Mouse (Mus musculus): ENCODE measurements around the gene Snapin. TPM values are rescaled to one million over a fixed set of nuclear protein-coding genes. Genes with fewer than 3 reads are reported as not detected.

Snapin gene
- polyA plus RNA-seq, 1 experiment from 2014 or later: 85.6 TPM

GRCm38 (mm10) chr3:90465686-90466310, 25.0 kb downstream of the Snapin start, which contains the start of gene Npr1:
Gene Npr1, minus strand, starts transcription at chr3:90465866.
- WGBS: 0% methylated on average over 31 of the region's 49 CpGs
- H3K4me2 ChIP-seq: peak within 1 kb of the TSS; percentile 84
- H3K4me1 ChIP-seq: peaks cover 24% of the 10 kb centered on the region
- H3K9ac ChIP-seq: peak within 1 kb of the TSS; percentile 52
- peaks cover 25% of the 10 kb centered on the region for H3K27me3 ChIP-seq
- no peaks in the 10 kb centered on the region for H3K9me3 ChIP-seq
- H3K4me3 ChIP-seq: peak within 1 kb of the TSS; percentile 61
- peak; percentile 51 for ATAC-seq (ENCODE audit: borderline replicate concordance, extremely low read depth, low FRiP score, low TSS enrichment)
- H3K36me3 ChIP-seq: no peaks in the 10 kb centered on the region
- H3K27ac ChIP-seq: peak within 1 kb of the TSS; percentile 76

- Histone ChIP-seq H3K9me3 (no peaks in the 10 kb centered on the region), H3K27ac (peak overlapping the region; percentile 76), H3K4me1 (peaks cover 24% of the 10 kb centered on the region), H3K27me3 (peaks cover 25% of the 10 kb centered on the region), H3K9ac (peak overlapping the region; percentile 52), H3K36me3 (no peaks in the 10 kb centered on the region), H3K4me2 (peak overlapping the region; percentile 84), H3K4me3 (peak overlapping the region; percentile 61)
- ATAC-seq (ENCODE audit: borderline replicate concordance, extremely low read depth, low FRiP score, low TSS enrichment): peak; percentile 45; the same call in 1 of the 2 replicates
- WGBS: under 1% methylated on average over 75 of the region's 75 CpGs
Measured at GRCm38 (mm10) chr3:90465081-90465685, 25.6 kb downstream of the Snapin start.

GRCm38 (mm10) chr3:90464552-90465080, 26.2 kb downstream of the Snapin start:
- 9% methylated on average over 37 of the region's 37 CpGs for WGBS
- peak overlapping the region; percentile 52 for H3K9ac ChIP-seq
- H3K36me3 ChIP-seq: no peaks in the 10 kb centered on the region
- H3K4me1 ChIP-seq: peaks cover 24% of the 10 kb centered on the region
- peak overlapping the region; percentile 61 for H3K4me3 ChIP-seq
- peak; percentile 53; the same call in 1 of the 2 replicates for ATAC-seq (ENCODE audit: borderline replicate concordance, extremely low read depth, low FRiP score, low TSS enrichment)
- H3K4me2 ChIP-seq: peak overlapping the region; percentile 84
- H3K27ac ChIP-seq: peak overlapping the region; percentile 76
- H3K9me3 ChIP-seq: no peaks in the 10 kb centered on the region
- H3K27me3 ChIP-seq: peaks cover 25% of the 10 kb centered on the region

GRCm38 (mm10) chr3:90462579-90462978, 28.3 kb downstream of the Snapin start:
- 24% methylated on average over 7 of the region's 7 CpGs for WGBS
- Histone ChIP-seq H3K36me3 (no peaks in the 10 kb centered on the region), H3K27ac (no peak overlapping the region), H3K9me3 (no peaks in the 10 kb centered on the region), H3K9ac (0 out of 2 replicates have a peak overlapping the region, but pooled peaks have one; percentile 6), H3K27me3 (peaks cover 25% of the 10 kb centered on the region), H3K4me2 (peak overlapping the region; percentile 84), H3K4me1 (peaks cover 24% of the 10 kb centered on the region), H3K4me3 (peak overlapping the region; percentile 61)
- ATAC-seq (ENCODE audit: borderline replicate concordance, extremely low read depth, low FRiP score, low TSS enrichment): no peak

GRCm38 (mm10) chr3:90461935-90462334, 28.9 kb downstream of the Snapin start:
- 75% methylated on average over 3 of the region's 3 CpGs for WGBS
- no peak for ATAC-seq (ENCODE audit: borderline replicate concordance, extremely low read depth, low FRiP score, low TSS enrichment)
- no peak overlapping the region for H3K27ac ChIP-seq

GRCm38 (mm10) chr3:90460315-90460714, 30.5 kb downstream of the Snapin start:
- no peak for ATAC-seq (ENCODE audit: borderline replicate concordance, extremely low read depth, low FRiP score, low TSS enrichment)
- Histone ChIP-seq H3K36me3 (no peaks in the 10 kb centered on the region), H3K4me2 (no peak overlapping the region), H3K4me3 (no peak overlapping the region), H3K27me3 (peaks cover 22% of the 10 kb centered on the region), H3K4me1 (peaks cover 11% of the 10 kb centered on the region), H3K27ac (no peak overlapping the region), H3K9ac (no peak overlapping the region), H3K9me3 (no peaks in the 10 kb centered on the region)
- WGBS: 50% methylated on average over 5 of the region's 5 CpGs

More at GRCm38 (mm10) chr3:90461935-90462334, 28.9 kb downstream of the Snapin start:
- Histone ChIP-seq H3K4me2 (no peak overlapping the region), H3K36me3 (no peaks in the 10 kb centered on the region), H3K4me1 (peaks cover 24% of the 10 kb centered on the region), H3K4me3 (no peak overlapping the region), H3K9ac (no peak overlapping the region), H3K9me3 (no peaks in the 10 kb centered on the region), H3K27me3 (peaks cover 25% of the 10 kb centered on the region)

- H3K9me3 ChIP-seq: no peaks in the 10 kb centered on the region
- H3K27me3 ChIP-seq: peaks cover 16% of the 10 kb centered on the region
- no peak for ATAC-seq (ENCODE audit: borderline replicate concordance, extremely low read depth, low FRiP score, low TSS enrichment)
- no peak overlapping the region for H3K4me2 ChIP-seq
- H3K27ac ChIP-seq: no peak overlapping the region
- no peak overlapping the region for H3K4me3 ChIP-seq
- H3K9ac ChIP-seq: no peak overlapping the region
- peaks cover 5% of the 10 kb centered on the region; the same call in 1 of the 2 replicates for H3K4me1 ChIP-seq
- H3K36me3 ChIP-seq: no peaks in the 10 kb centered on the region
- WGBS: 80% methylated on average over 9 of the region's 9 CpGs
Measured at GRCm38 (mm10) chr3:90459727-90460126, 31.1 kb downstream of the Snapin start.

GRCm38 (mm10) chr3:90454931-90455330, 35.9 kb downstream of the Snapin start:
- H3K27ac ChIP-seq: no peak overlapping the region
- no peak overlapping the region for H3K4me3 ChIP-seq
- no peak overlapping the region for H3K9ac ChIP-seq
- H3K36me3 ChIP-seq: no peaks in the 10 kb centered on the region
- H3K27me3 ChIP-seq: no peaks in the 10 kb centered on the region
- no peaks in the 10 kb centered on the region for H3K9me3 ChIP-seq
- WGBS: 83% methylated on average over 14 of the region's 14 CpGs
- H3K4me2 ChIP-seq: no peak overlapping the region
- ATAC-seq (ENCODE audit: borderline replicate concordance, extremely low read depth, low FRiP score, low TSS enrichment): no peak
- peaks cover 14% of the 10 kb centered on the region for H3K4me1 ChIP-seq

- no peaks in the 10 kb centered on the region for H3K36me3 ChIP-seq
- peak overlapping the region; percentile 58 for H3K27ac ChIP-seq
- 28% methylated on average over 10 of the region's 10 CpGs for WGBS
- peak overlapping the region; percentile 37 for H3K4me2 ChIP-seq
- H3K27me3 ChIP-seq: no peaks in the 10 kb centered on the region
- no peak overlapping the region for H3K9ac ChIP-seq
- H3K9me3 ChIP-seq: no peaks in the 10 kb centered on the region
- H3K4me1 ChIP-seq: peaks cover 20% of the 10 kb centered on the region
- H3K4me3 ChIP-seq: peak overlapping the region; percentile 20
- ATAC-seq (ENCODE audit: borderline replicate concordance, extremely low read depth, low FRiP score, low TSS enrichment): no peak
Measured at GRCm38 (mm10) chr3:90451396-90452095, 39.3 kb downstream of the Snapin start.

- H3K9me3 ChIP-seq: no peaks in the 10 kb centered on the region
- H3K9ac ChIP-seq: no peak overlapping the region
- peaks cover 21% of the 10 kb centered on the region for H3K4me1 ChIP-seq
- H3K27me3 ChIP-seq: no peaks in the 10 kb centered on the region
- H3K27ac ChIP-seq: peak overlapping the region; percentile 58; the same call in 1 of the 2 replicates
- 18% methylated on average over 12 of the region's 12 CpGs for WGBS
- peak overlapping the region; percentile 37 for H3K4me2 ChIP-seq
- no peak for ATAC-seq (ENCODE audit: borderline replicate concordance, extremely low read depth, low FRiP score, low TSS enrichment)
- peak overlapping the region; percentile 20 for H3K4me3 ChIP-seq
- no peaks in the 10 kb centered on the region for H3K36me3 ChIP-seq
Measured at GRCm38 (mm10) chr3:90450874-90451273, 40.0 kb downstream of the Snapin start.

GRCm38 (mm10) chr3:90448626-90449025, 42.2 kb downstream of the Snapin start:
- 52% methylated on average over 6 of the region's 6 CpGs for WGBS
- Histone ChIP-seq H3K4me2 (no peak overlapping the region), H3K4me3 (no peak overlapping the region), H3K36me3 (no peaks in the 10 kb centered on the region), H3K27ac (0 out of 2 replicates have a peak overlapping the region, but pooled peaks have one; percentile 43), H3K4me1 (peaks cover 28% of the 10 kb centered on the region), H3K9ac (no peak overlapping the region), H3K9me3 (no peaks in the 10 kb centered on the region), H3K27me3 (no peaks in the 10 kb centered on the region)
- ATAC-seq (ENCODE audit: borderline replicate concordance, extremely low read depth, low FRiP score, low TSS enrichment): no peak
